Mouse (Mus musculus) yolk sac, embryonic 10.5 days (tissue): Measurements from ENCODE around the gene Pten.
"Not testable (repeated sequence)": the region's sequence is repeated elsewhere in the genome, so short reads cannot be mapped to it uniquely, and the experiment has no call there.

Experiments
- DNase-seq: peaks from one replicate; pipeline ENCODE4 v3.0.0-alpha.2; 2017; ENCODE audit warnings: low spot score

Gene Pten

GRCm38 (mm10) chr19:32809117-32809516 is 51.8 kb downstream of the Pten start:
- no peak for DNase-seq

- DNase-seq, result no peak
These were observed 61.5 kb downstream of the Pten start for GRCm38 (mm10) chr19:32818759-32819158.

- DNase-seq, result not testable (repeated sequence)
These were observed 65.7 kb downstream of the Pten start for GRCm38 (mm10) chr19:32822959-32823358.

- DNase-seq, result no peak
These were observed 69.3 kb downstream of the Pten start for GRCm38 (mm10) chr19:32826616-32827015.

- no peak for DNase-seq
These were observed 72.6 kb downstream of the Pten start for GRCm38 (mm10) chr19:32829871-32830270.

- DNase-seq, result no peak
These were observed 74.0 kb downstream of the Pten start for GRCm38 (mm10) chr19:32831286-32831685.

- no peak for DNase-seq
These were observed 83.2 kb downstream of the Pten start for GRCm38 (mm10) chr19:32840491-32840890.

- DNase-seq, result no peak
These were observed 87.2 kb downstream of the Pten start for GRCm38 (mm10) chr19:32844486-32844885.

- DNase-seq, result no peak
These were observed 90.7 kb downstream of the Pten start for GRCm38 (mm10) chr19:32848041-32848440.

GRCm38 (mm10) chr19:32852306-32852705 is 95.0 kb downstream of the Pten start:
- DNase-seq, result no peak

- no peak for DNase-seq
These were observed 104.6 kb downstream of the Pten start for GRCm38 (mm10) chr19:32861675-32862575.

GRCm38 (mm10) chr19:32866765-32867164 is 109.5 kb downstream of the Pten start:
- no peak for DNase-seq

- no peak for DNase-seq
These were observed 110.0 kb downstream of the Pten start for GRCm38 (mm10) chr19:32867181-32867897.

- no peak for DNase-seq
These were observed 111.3 kb downstream of the Pten start for GRCm38 (mm10) chr19:32868560-32868959.

GRCm38 (mm10) chr19:32869053-32869680 is 111.9 kb downstream of the Pten start:
- DNase-seq, result peak; percentile 55

- no peak for DNase-seq
These were observed 116.8 kb downstream of the Pten start for GRCm38 (mm10) chr19:32873904-32874637.
